Mouse (Mus musculus) lung, postnatal 4 days (tissue): ENCODE data around the gene Tcp11l1.

Experiments used
- DNase-seq, 2 experiments: peaks; one replicate each; pipeline ENCODE4 v3.0.0; 2021

Tcp11l1 gene

DNA sequence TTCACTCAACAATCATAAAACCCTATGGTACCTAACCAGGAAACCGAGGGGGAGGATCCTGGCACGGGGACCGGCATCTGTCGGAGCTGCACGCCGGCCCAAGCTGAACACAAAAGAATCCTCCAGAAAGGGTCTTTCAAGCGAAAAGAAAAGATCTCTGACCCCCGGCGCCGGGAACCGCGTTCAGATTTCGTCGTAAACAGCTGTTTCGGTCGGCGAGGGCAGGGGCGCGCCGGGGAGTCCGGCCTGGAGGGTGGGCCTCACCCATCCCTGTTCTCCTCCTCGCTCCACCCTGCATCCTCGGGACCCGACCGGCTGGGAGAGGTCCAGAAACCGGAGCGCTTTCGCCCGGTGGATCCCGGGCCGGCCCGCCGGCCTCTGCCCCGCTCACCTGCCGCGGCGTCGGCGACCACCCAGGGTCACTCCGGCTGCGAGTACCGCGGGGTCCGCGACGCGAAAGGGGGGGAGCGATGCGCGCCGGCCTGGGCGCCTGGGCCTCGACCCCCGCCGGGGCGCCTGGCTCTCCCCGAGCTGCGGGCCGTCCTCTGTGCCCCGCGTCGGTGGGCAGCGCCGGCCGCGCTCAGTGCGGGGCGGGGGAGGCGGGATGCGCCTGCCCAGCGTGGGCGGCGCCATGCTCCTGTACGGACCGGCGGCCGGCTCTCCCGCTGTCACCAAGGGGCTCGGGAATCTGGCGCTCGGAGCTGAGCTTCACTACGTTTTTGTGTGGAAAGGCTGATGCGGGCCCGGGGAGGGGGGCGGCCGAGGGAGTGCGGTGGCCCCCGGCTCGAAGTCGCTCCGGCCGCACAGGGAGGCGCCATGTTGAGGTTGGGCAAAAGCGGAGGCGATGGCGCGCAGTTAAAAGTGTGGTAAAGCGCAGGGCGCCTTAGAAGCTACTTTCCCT, at the start of gene Tcp11l1:
TSS of gene Tcp11l1 (minus strand) at position 585 of the 901 bp plus-strand sequence.
- peak; percentile 70 to 75 for DNase-seq

DNA sequence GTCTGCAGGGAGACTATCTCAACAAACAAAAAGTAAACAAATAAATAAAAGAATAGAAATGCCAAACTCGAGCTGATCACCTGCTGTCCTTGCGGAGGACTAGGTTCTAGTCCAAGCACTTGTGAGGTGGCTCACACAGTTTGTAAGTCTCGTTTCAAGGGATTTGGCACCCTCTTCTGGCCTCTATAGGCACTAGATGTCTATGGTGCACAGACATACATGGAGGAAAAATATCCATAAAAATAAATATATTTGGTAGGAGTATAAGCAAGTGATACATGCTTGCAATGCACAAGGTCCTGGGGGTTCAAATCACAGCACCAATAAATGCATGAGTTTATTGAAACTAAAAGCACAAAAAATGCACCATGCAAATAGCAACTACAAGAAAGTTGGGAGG, 38.6 kb upstream of the Tcp11l1 start:
- DNase-seq = peak in 1 of 2 experiments; percentile 21

DNA sequence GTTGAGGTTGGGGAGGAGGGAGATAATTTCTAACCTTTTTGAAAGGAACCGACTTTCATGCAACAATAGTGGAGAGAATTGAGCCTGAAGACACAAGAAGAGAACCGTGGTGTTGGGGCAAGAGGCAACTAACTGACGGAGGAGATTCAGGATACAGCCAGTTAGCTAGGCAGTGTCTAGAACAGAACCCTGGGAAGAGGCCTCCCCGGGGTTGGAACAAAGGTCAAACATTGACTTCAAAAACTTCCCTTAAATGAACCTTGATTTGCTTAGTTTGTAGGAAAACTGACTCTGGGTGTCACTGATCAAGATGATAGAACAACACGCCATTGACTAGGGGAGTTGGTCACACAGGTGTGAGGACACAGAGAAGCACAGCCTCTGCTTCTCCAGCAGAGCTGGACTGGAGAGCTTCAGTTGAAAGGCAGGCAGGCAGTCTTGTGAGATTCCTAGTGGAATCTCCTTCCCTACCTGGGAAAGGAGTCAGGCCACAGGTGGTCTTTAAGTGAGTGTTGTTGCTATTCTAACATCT, 36.7 kb upstream of the Tcp11l1 start:
- DNase-seq = no peak

DNA sequence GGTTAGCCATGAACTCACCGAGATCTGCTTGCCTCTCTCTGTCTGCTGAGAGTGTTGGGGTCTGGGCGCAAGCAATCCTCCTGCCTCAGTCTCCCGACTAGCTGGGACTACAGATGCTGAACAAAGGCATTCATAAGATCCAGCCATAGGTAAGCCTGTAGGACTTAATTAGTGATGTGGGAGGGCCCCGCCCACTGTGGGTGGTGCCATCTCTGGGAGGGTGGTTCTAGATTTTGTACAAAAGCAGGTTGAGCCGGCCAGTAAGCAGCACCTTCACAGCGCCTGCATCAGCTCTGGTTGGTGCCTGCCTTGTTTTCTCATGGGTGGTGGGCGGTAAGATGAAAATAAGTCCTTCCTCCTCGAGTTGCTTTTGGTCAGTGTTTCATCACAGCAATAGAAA, 34.3 kb upstream of the Tcp11l1 start:
- DNase-seq = no peak

DNA sequence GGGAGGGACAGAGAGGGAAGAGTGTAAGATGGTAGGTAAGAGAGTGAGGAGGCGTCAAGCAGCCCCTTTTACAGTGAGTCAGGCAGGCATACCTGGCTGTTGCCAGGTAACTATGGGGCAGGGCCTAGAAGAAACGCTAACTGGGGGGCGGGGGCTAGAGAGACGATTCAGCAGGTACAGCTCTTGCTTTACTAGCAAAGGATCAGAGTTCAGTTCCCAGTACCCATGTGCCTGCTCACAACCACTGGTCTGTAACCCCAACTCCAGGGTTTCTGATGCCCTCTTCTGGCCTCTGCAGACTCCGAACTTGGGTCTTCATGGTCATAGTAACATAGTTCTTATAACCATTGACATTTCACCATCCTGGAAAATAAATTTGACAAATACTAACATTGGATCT, 32.0 kb upstream of the Tcp11l1 start:
- DNase-seq = no peak

DNA sequence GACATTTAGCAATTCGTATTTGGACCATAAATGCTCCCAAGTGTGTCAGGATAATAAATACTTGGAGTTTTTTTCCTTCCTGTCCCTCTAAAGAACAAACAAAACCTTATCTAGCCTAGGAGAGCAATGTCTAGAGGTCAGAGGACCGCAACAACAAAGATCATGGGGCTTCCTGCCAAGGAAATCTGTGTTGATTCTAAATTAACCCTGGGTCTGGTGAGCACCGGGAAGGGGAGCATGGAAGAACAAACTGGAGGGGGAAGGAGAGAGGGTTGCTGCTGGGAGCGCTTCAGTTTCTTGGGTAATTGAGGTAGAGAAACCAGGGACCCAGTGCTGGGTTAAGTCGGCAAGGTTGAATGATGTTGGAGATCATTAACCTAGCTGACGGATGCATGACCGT, 31.2 kb upstream of the Tcp11l1 start:
- DNase-seq = peak in 1 of 2 experiments; percentile 18

DNA sequence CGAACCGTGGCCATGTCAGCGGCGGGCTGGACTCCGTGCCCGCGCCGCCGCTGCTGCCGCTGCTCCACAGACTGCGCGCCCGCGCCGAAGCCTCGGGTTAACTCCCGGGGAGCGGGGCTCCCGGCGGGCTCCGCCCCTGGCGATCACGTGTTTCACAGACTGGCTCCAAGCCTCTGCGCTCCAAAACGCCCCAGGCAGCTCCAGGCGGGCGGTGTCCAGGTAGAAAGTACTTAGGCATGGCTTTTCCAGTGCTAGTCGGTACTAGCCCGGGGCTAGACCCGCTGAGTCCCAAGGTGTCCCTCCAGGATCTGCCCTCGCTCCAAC, 30.7 kb upstream of the Tcp11l1 start, which contains the start of gene Depdc7:
TSS of gene Depdc7 (minus strand) at position 138 of the 324 bp plus-strand sequence.
- DNase-seq = peak; percentile 92 to 93

DNA sequence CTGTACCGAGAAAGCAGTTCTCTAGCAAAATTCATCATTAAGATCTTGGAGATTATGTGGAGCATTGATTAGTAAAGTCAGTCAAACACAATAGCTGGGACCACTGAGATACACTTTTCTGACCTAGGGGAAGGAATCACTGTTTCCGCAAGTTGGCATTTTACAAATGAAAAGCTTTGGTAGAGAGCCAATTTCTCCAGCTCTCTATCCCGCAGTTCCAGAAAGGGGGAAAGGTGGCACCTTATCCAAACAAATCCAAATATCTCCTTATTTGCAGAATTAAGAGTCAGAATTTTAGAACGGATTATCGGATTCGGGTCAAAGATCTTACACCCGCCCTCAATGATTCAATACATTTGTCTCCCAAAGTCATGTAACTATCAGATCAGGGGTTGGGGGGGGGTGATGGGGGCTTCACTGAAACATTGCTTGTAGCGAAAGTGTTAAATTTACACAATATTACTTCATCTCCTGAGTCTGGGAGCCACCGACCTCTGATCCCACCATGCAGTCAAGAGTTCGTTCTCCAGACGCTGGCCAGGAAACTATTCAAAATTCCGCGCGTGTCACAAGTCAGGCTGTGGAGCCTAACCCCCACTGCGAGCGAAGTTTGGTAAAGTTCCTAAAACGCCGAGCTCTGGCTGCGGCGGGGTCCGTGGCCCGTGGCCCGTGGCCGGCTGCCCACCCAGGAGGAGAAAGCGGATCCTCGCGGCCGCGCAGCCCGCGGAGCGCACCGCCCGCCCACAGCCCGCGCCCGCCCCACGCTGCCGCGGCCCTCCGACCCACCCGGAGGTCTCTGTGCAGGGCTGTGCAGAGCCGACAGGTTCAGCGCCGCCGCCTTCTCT, 30.1 kb upstream of the Tcp11l1 start:
- DNase-seq = no peak

DNA sequence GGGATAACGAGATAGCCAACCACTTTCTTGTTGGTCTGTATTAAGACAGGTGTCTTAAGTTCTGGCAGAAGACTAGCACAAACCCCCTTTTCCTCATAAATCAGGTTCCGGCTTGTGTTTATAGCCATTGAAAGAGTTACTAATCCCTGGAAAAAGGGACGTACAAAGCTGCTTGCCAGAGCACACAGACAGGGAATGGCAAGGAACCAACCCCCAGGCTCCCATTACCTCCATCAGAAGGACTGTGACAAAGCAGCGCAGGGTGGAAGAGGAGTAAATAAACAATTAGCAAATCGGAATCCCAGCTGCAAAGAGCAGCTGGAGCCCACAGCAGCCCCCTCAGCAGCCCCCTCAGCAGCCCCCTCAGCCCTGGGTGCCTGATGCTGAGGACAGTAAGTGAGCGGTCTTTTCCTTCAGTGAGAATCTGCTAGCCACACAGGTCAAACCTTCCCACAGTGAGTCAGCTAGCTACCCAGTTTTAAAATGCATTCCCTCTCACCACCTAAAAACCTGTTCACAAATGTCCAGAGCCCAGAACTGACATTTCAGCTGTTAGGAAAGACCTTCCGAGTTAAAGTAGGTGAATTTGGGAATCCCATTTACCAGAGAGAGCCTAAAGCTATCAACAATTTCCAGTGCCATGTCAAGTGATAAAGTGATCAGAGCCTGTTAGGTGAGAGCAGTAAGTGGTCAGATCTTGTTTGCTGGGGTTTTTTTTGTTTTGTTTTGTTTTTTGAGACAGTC, 29.2 kb upstream of the Tcp11l1 start:
- DNase-seq = no peak

DNA sequence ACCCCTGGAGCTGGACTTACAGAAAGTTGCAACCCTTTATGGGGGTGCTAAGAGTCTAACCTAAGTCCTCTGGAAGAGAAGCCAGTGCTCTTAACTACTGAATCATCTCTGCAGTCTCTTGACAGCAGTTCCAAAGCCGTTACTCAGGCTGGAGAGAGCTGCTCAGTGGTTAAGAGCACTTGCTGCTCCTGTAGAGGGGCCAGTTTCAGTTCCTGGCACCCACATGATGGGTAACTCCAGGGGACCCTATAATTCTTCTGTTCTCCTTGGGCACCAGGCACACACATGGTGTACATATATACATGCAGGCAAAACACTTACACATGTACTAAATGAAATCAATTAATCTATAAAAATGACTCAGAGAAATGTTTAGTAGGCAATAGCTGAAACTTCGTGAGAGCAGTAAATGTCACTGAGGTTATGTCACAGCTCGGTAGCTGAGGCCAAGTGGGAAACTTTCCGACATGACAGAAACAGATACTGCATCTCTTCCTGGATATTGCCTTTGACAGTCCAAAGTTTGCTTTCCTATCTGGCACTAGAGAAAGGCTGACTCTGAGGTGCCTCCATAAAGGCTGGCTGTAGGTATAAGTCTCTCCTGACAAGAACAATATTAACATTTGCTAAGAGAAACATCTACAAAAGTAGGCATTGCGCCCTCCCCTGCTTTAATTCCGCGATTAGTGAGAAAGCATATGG, 28.4 kb upstream of the Tcp11l1 start:
- no peak for DNase-seq

DNA sequence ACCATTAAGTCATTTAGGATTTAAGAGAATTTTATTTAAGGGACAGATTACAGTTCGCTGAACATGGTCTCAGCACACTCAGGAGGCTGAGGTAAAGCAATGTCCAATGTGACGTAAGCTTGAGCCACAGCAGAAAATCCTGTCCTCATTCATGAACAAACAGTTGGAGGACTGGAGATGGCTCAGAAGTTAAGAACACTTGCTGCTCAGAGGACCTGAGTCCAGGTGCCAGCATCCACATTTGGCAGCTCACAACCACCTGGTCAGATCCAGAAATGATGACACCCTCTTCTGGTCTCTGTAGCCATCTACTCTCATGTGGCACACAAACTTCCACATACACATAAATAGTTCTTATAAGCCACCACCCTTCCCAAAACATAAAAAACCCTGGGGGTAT, 27.7 kb upstream of the Tcp11l1 start:
- no peak for DNase-seq

DNA sequence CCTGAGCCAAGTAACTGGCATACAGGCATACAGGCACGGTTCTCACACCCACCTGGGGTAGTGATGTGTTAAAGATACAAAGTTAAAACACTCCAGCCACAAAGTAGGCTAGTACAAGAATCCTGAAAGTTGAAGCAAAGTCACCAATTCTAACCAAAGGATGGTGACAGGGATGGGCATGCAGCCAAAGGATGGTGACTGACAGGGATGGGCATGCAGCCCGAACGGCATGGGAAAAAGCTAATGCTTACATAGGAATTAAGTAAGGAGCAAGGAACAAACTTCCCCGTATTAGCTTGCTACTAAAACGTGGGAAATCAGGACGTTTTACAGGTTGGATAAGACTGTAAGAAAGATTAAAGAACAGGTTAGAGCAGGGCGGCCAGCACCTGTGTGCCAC, 24.3 kb upstream of the Tcp11l1 start:
- DNase-seq = no peak

DNA sequence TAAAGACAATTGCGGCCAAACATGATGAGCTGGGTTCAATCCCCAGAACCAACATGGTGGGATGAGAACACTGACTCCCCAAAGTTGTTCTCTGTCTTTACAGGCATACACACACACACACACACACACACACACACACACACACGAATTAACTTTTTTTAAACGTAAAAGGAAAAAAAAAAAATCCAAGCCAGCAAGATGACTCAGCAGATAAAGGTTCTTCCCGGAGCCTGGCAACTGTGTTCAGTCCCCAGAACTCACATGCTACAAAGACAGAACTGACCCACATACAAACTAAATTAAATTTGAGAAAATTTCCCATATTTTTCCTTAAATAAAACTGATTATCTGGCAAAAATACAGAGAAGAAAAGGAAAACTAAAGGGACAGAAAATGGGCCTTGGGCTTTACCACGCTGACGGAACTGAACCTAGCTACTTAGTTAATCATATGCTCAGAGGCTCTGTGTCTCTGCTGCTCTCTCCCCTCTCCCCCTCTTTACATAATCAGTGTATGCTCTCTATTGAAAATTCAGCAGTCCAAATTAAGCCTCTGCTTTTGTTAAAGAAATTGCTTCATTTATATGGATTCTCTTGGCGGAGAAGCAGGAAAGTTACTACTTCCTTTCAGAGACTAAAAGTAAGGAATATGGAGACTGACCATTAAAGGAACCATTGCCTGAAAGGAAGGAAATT, 20.7 kb upstream of the Tcp11l1 start:
- DNase-seq = no peak

DNA sequence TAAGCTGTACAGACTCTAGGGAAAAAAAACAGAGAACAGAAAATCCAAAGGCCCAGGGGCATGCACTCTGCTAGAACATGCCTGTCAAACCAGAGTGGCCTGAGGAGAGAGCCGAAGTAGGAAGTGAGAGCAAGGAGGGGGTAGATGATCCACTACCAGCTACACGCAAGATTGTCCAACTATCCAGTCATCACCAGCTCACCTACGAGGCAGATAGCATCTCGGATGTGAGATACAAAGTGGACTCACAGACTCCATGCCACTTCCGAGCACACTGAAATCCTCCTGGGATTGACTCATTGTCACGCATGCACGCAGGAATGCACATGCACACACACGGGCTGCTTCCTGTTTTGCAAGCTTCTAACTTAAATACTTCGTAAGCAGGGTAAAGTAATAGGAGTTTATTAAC, 20.1 kb upstream of the Tcp11l1 start:
- peak in 1 of 2 experiments; percentile 16 for DNase-seq

DNA sequence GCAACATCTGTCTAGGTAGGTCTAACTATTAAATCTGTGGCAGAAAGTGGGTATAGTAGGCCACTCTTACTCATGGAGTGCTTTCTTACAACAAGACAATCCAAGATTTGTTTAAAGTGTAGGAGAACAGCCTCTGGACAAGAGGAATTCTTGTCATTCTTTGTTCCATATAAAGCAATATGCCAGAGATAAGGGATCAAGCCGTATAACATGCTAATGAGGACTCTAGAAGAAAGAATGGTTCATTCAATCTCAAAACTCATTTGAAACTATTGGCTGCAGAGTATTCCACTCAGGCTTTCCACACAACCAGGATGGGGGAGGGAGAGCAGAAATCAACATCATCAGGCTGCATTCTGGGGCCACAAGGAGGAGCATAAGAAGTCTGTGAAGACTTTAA, 15.4 kb upstream of the Tcp11l1 start:
- no peak for DNase-seq

DNA sequence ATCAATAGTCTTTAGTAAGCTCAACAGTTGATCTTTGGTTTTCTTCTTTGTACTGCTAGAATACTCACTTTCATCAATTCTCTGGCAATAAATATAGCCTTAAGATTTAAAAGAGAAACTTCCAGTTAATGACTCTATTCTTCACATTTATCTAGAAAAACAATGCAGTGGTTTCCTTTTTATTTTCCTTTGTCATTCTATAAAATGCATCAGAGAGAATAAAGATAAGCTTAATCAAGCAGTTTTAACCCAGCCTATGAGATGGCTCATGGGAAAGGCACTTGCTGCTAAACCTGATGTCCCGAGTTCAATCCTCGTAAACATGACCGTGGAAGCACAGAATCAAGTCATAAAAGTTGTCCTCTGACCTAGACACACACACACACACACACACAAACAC, 10.1 kb upstream of the Tcp11l1 start:
- no peak for DNase-seq

DNA sequence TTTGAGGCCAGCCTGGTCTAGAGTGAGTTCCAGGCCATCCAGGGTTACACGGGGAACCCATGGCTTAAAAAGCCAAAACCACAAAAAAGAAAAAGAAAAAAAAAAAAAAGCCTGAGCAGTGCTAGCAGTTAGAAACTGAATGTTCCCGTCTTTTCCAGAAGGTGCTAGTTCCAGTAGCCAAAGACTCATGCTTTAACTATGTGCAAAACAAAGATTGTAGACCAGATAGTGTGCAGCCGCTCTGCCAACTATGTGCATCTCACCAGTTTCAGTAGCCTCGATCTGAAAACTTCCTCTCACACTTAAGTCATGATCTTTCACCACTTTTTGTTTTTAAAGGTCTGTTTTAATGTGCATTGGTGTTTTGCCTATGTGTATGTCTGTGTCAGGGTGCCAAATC, 5.9 kb upstream of the Tcp11l1 start:
- no peak for DNase-seq

DNA sequence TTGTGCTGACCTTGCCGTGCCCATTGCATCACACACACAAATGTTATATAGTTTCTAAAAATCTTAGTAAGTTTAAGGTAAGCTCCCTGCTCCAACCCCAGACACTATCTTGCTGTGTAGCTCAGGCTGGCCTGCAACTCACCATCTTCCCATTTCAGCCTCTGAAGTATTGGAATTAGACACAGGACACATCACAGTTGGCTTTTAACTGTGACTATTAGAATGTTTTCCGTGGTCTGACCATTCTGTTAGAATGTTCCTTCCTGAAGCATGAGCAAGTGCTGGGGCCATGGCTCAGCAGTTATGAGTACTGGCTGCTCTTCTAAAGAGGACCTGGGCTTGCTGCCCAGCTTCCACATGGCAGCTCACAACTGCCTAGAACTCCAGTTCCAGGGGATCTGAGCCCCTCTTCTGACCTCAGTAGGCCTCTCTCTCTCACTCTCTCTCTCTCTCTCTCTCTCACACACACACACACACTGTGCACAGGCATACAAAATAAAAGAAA, 5.3 kb upstream of the Tcp11l1 start:
- no peak for DNase-seq

DNA sequence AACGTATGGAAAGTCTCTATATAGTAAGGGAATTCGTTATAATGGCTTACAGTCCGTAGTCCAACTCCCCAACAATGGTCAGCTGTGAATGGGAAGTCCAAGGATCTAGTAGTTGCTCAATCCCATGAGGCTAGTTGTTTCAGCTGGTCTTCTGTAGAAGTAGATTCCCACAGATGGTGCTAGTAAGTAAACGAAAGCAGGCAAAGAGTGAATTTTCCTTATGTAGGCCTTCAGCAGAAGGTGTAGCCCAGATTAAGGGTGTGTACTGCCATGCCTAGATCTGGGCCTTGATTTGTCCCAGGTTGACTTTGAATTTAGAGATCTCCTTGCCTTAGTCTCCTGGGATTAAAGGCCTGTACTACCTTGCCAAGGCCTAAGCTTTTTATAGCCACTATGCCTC, 4.3 kb upstream of the Tcp11l1 start, which contains the start of gene Pin1rt1:
TSS of gene Pin1rt1 (minus strand) at position 101 of the 400 bp plus-strand sequence.
- DNase-seq = no peak

DNA sequence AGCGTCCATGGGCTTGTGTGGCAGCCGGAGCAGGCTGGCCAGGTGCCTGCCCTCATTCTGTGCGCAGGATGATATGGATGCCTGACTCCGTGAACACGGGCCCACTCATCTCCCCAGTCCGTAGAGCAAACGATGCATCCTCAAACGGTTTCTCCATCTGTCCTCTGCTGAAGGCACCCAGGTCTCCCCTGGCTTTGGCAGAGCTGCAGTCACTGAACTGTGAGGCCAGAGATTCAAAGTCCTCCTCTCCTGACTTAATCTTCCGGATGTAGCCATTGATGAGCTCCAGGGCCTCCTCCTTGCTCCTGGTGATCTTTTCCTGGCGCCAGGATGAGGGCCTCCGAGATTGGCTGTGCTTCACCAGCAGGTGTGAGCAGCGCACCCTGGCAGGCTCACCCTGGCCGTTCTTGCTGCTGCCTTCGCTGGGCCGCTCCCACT, 2.3 kb upstream of the Tcp11l1 start:
- DNase-seq = no peak

DNA sequence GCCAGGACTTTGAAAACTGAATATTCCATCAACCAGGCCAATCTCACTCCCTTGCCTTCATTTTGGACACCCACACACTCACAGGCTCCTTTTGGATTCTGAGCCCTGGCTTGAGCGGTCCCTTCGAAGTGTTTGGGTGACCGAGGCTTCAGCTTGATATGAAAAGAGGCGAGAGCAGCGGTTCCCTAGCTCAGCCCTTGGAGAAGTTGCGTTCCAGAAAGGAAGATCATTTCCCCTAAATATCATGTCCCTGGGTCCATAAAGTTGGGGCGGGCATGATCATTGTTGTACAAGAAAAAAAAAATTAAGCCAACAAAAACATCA, 479 bp upstream of the Tcp11l1 start:
- no peak for DNase-seq
